Mouse (Mus musculus) E14TG2a.4 (cell line): ENCODE results near the gene Fam219b.

Experiments
- CTCF ChIP-seq: conservative IDR thresholded peaks from 2 replicates; pipeline ENCODE4 v1.5.1; 2014; ENCODE audit warnings: low read length
- NANOG ChIP-seq: IDR thresholded peaks from 2 replicates; pipeline ENCODE4 v1.6.1; 2014; ENCODE audit warnings: borderline replicate concordance, low read length, mixed read lengths

- TF ChIP-seq CTCF (peak; percentile 86), NANOG (no peak)
Observed at GRCm38 (mm10) chr9:57517113-57517512, 20.2 kb upstream of the Fam219b start.
